Mouse (Mus musculus) cortical plate, adult 2 months (tissue): Measurements from ENCODE around the gene Psma1. TPM values are rescaled to one million over a fixed set of nuclear protein-coding genes. Genes with fewer than 3 reads are reported as not detected.

Source experiments
- H3K27ac ChIP-seq: fragments of 200-500 bp; 2 replicates; pipeline ENCODE4 v1.5.1; 2012; ENCODE audit warnings: low read length, control low read depth, inconsistent platforms; ENCODE audit not compliant: insufficient read depth
- H3K4me1 ChIP-seq: fragments of 200-500 bp; 2 replicates; pipeline ENCODE4 v1.6.1; 2011; ENCODE audit warnings: low read length; ENCODE audit not compliant: control insufficient read depth, insufficient read depth
- H3K4me3 ChIP-seq: fragments of 200-500 bp; 2 replicates; pipeline ENCODE4 v1.5.1; 2011; ENCODE audit warnings: mild to moderate bottlenecking, low read length, control low read depth; ENCODE audit not compliant: insufficient read depth
- CTCF ChIP-seq: fragments of 200-500 bp; IDR thresholded peaks from 2 replicates; pipeline ENCODE4 v1.5.1; 2011; ENCODE audit warnings: mild to moderate bottlenecking, control low read depth, low read length; ENCODE audit not compliant: insufficient read depth; ENCODE audit errors: extremely low read depth
- POLR2A ChIP-seq: fragments of 200-500 bp; IDR thresholded peaks from 2 replicates; pipeline ENCODE4 v1.6.1; 2011; ENCODE audit warnings: mild to moderate bottlenecking, low read length, control low read depth; ENCODE audit not compliant: insufficient read depth; ENCODE audit errors: extremely low read depth
- polyA plus RNA-seq: library from polyadenylated mRNA; depleted of rRNA; stranded (reverse); fragments of >200 nt; gene quantifications from 2 replicates; pipeline ENCODE4 v1.2.3, GENCODE M21; 2012

The Psma1 gene
- polyA plus RNA-seq, 1 experiment, result 156 TPM

GRCm38 (mm10) chr7:114301293-114301782 lies 25.4 kb upstream of the Psma1 start:
- H3K4me3 ChIP-seq, result no peak overlapping the region

GRCm38 (mm10) chr7:114300782-114301181 lies 24.9 kb upstream of the Psma1 start:
- H3K4me3 ChIP-seq, result no peak overlapping the region
- no peaks in the 10 kb centered on the region for H3K4me1 ChIP-seq
- TF ChIP-seq POLR2A (no peak), CTCF (no peak)
- H3K27ac ChIP-seq, result no peak overlapping the region

More at GRCm38 (mm10) chr7:114301293-114301782, 25.4 kb upstream of the Psma1 start:
- no peak for TF ChIP-seq CTCF
- no peak for TF ChIP-seq POLR2A
- Histone ChIP-seq H3K4me1 (no peaks in the 10 kb centered on the region), H3K27ac (no peak overlapping the region)

- H3K4me3 ChIP-seq, result no peak overlapping the region
- TF ChIP-seq CTCF (no peak), POLR2A (no peak)
- peak overlapping the region; percentile 9; the same call in 1 of the 2 replicates for H3K27ac ChIP-seq
- no peaks in the 10 kb centered on the region for H3K4me1 ChIP-seq
Measured at GRCm38 (mm10) chr7:114299247-114299646, 23.3 kb upstream of the Psma1 start.

- TF ChIP-seq POLR2A (no peak), CTCF (peak; percentile 27; the same call in 1 of the 2 replicates)
- no peak overlapping the region for H3K27ac ChIP-seq
- no peaks in the 10 kb centered on the region for H3K4me1 ChIP-seq
- no peak overlapping the region for H3K4me3 ChIP-seq
Measured at GRCm38 (mm10) chr7:114294698-114295097, 18.8 kb upstream of the Psma1 start.

GRCm38 (mm10) chr7:114293903-114294302 lies 18.0 kb upstream of the Psma1 start:
- no peak for TF ChIP-seq POLR2A
- TF ChIP-seq CTCF, result no peak
- no peak overlapping the region for H3K27ac ChIP-seq
- H3K4me1 ChIP-seq, result no peaks in the 10 kb centered on the region
- no peak overlapping the region for H3K4me3 ChIP-seq

GRCm38 (mm10) chr7:114292501-114292971 lies 16.6 kb upstream of the Psma1 start:
- Histone ChIP-seq H3K4me1 (no peaks in the 10 kb centered on the region), H3K4me3 (peak overlapping the region; percentile 8; the same call in 1 of the 2 replicates), H3K27ac (no peak overlapping the region)
- TF ChIP-seq POLR2A, result no peak
- TF ChIP-seq CTCF, result no peak

GRCm38 (mm10) chr7:114291461-114292335 lies 15.8 kb upstream of the Psma1 start:
- TF ChIP-seq POLR2A (no peak), CTCF (no peak)
- H3K27ac ChIP-seq, result no peak overlapping the region; the same call in 1 of the 2 replicates
- H3K4me1 ChIP-seq, result no peaks in the 10 kb centered on the region
- no peak overlapping the region for H3K4me3 ChIP-seq

- no peak overlapping the region for H3K4me3 ChIP-seq
- no peaks in the 10 kb centered on the region for H3K4me1 ChIP-seq
- H3K27ac ChIP-seq, result no peak overlapping the region
- TF ChIP-seq CTCF (no peak), POLR2A (no peak)
Measured at GRCm38 (mm10) chr7:114290078-114290506, 14.2 kb upstream of the Psma1 start.

- no peaks in the 10 kb centered on the region; the same call in 1 of the 2 replicates for H3K4me1 ChIP-seq
- TF ChIP-seq CTCF, result no peak
- TF ChIP-seq POLR2A, result no peak
- H3K4me3 ChIP-seq, result no peak overlapping the region
- H3K27ac ChIP-seq, result no peak overlapping the region
Measured at GRCm38 (mm10) chr7:114284296-114284910, 8.5 kb upstream of the Psma1 start.

- Histone ChIP-seq H3K4me3 (no peak overlapping the region), H3K27ac (no peak overlapping the region), H3K4me1 (no peaks in the 10 kb centered on the region; the same call in 1 of the 2 replicates)
- TF ChIP-seq POLR2A, result no peak
- TF ChIP-seq CTCF, result no peak
Measured at GRCm38 (mm10) chr7:114283006-114283405, 7.1 kb upstream of the Psma1 start.
